Mouse (Mus musculus): ENCODE measurements around the gene Larp6.

- TF ChIP-seq CTCF (IDR thresholded peaks at IDR 0.05; ENCODE audit: borderline replicate concordance, extremely low read depth, insufficient read depth, insufficient read length) (no peak), POLR2A (IDR thresholded peaks at IDR 0.05; ENCODE audit: borderline replicate concordance, extremely low read depth, insufficient read depth, insufficient read length, poor library complexity, severe bottlenecking) (no peak)
Observed at GRCm38 (mm10) chr9:60734321-60734720, 21.5 kb downstream of the Larp6 start.

All from brain, embryonic 14.5 days (tissue).